Mouse (Mus musculus): ENCODE results near the gene Tbc1d19. TPM values are rescaled to one million over a fixed set of nuclear protein-coding genes. Genes with fewer than 3 reads are reported as not detected.

The Tbc1d19 gene
- total and polyA plus RNA-seq, 3 experiments = not detected

DNA sequence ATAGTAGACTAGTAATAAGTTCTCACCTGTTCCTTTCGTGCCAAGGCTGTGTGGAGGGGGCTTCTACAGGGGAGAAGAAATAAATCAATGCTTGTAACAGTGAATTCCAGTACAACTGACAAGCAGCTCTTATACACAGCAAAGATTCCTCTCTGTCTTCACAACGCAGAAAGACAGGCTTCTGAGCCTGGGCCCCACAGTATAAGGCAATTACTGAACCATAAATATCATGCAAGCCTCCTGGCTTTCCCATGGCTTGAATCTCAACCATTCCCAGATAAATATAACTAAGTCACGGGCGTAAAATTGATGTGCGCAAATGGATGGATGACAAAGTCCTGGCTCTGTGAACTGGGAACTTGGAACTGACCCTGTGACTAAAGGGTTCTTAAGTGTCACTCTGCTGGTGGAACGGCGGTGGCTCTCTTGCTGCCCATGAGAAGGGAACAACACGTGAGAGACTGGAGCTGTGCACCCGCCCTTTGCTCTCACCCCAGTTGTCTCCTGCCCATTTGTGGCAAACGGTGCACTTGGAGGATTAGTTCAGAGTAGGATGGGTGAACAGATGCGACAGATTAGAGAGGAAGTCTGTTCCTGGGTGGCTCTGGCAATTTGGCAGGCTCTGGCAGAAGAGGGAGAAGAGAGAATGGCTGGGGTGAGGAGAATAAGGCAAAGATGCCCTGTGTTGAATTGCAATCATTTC lies 132.1 kb downstream of the Tbc1d19 start:
- Histone ChIP-seq H3K9ac (ENCODE audit: control insufficient read depth, low read depth, low read length, poor library complexity, severe bottlenecking) (no peak overlapping the region), H3K27ac (ENCODE audit: control insufficient read depth, low read depth, low read length) (no peak overlapping the region)
- no peak for DNase-seq (ENCODE audit: low read depth, low spot score)

GRCm38 (mm10) chr5:53942332-53942731 lies 132.9 kb downstream of the Tbc1d19 start:
- Histone ChIP-seq H3K9ac (ENCODE audit: control insufficient read depth, low read depth, low read length, poor library complexity, severe bottlenecking) (no peak overlapping the region), H3K4me3 (ENCODE audit: control insufficient read depth in 1 of 2, insufficient read depth in 1 of 2, low read depth in 2 of 2, low read length in 2 of 2) (no peak overlapping the region), H3K9me3 (replicated peaks; ENCODE audit: insufficient read depth, low read length) (no peaks in the 10 kb centered on the region), H3K36me3 (ENCODE audit: control insufficient read depth in 1 of 2, insufficient read depth in 2 of 2, low read length in 2 of 2) (no peaks in the 10 kb centered on the region), H3K79me2 (ENCODE audit: control insufficient read depth, insufficient read depth, low read length, poor library complexity) (no peaks in the 10 kb centered on the region), H3K27ac (ENCODE audit: control insufficient read depth, low read depth, low read length) (no peak overlapping the region), H3K27me3 (ENCODE audit: control insufficient read depth in 1 of 2, insufficient read depth in 2 of 2, low read length in 2 of 2) (peaks cover 0 to 2% of the 10 kb centered on the region in 2 experiments; a peak in 1 of 4 replicates), H3K4me1 (ENCODE audit: control insufficient read depth in 1 of 2, insufficient read depth in 2 of 2, low read length in 2 of 2) (no peaks in the 10 kb centered on the region)
- no peak for DNase-seq (ENCODE audit: low read depth, low spot score)
- TF ChIP-seq RCOR1 (IDR thresholded peaks at IDR 0.05; ENCODE audit: low read depth, low read length) (no peak), CHD2 (IDR thresholded peaks at IDR 0.05; ENCODE audit: low read length) (no peak), HCFC1 (IDR thresholded peaks at IDR 0.05; ENCODE audit: low read depth, low read length) (no peak), ETS1 (IDR thresholded peaks at IDR 0.05; ENCODE audit: low read depth, low read length) (no peak), GATA1 (IDR thresholded peaks at IDR 0.05; ENCODE audit: low read depth, low read length) (no peak)

More for the DNA sequence above, 132.1 kb downstream of the Tbc1d19 start:
- TF ChIP-seq CHD2 (IDR thresholded peaks at IDR 0.05; ENCODE audit: low read length) (no peak), ZKSCAN1 (IDR thresholded peaks at IDR 0.05; ENCODE audit: low read depth, low read length) (no peak), ELF1 (IDR thresholded peaks at IDR 0.05; ENCODE audit: low read depth, low read length) (no peak), RAD21 (IDR thresholded peaks at IDR 0.05; ENCODE audit: low read depth, low read length) (no peak), NRF1 (IDR thresholded peaks at IDR 0.05; ENCODE audit: insufficient read depth, low read depth, low read length, poor library complexity, severe bottlenecking) (no peak), ZC3H11A (IDR thresholded peaks at IDR 0.05; ENCODE audit: low read depth, low read length) (no peak), HCFC1 (IDR thresholded peaks at IDR 0.05; ENCODE audit: low read depth, low read length) (no peak), MEF2A (IDR thresholded peaks at IDR 0.05; ENCODE audit: extremely low read depth, insufficient replicate concordance, low read depth, low read length, poor library complexity, severe bottlenecking) (no peak), TCF12 (IDR thresholded peaks at IDR 0.05; ENCODE audit: low read depth, low read length) (no peak), E2F4 (IDR thresholded peaks at IDR 0.05; ENCODE audit: borderline replicate concordance, low read depth, low read length) (no peak)
- Histone ChIP-seq H3K4me1 (ENCODE audit: control insufficient read depth in 1 of 2, insufficient read depth in 2 of 2, low read length in 2 of 2) (no peaks in the 10 kb centered on the region), H3K4me3 (ENCODE audit: control insufficient read depth in 1 of 2, insufficient read depth in 1 of 2, low read depth in 2 of 2, low read length in 2 of 2) (no peak overlapping the region), H3K36me3 (ENCODE audit: control insufficient read depth in 1 of 2, insufficient read depth in 2 of 2, low read length in 2 of 2) (no peaks in the 10 kb centered on the region), H3K79me2 (ENCODE audit: control insufficient read depth, insufficient read depth, low read length, poor library complexity) (no peaks in the 10 kb centered on the region), H3K27me3 (ENCODE audit: control insufficient read depth in 1 of 2, insufficient read depth in 2 of 2, low read length in 2 of 2) (peaks cover 0 to 2% of the 10 kb centered on the region in 2 experiments; a peak in 1 of 4 replicates), H3K9me3 (replicated peaks; ENCODE audit: insufficient read depth, low read length) (no peaks in the 10 kb centered on the region)
